Mouse (Mus musculus) heart, postnatal 10 days (tissue): ENCODE measurements around the gene Ube2e1. TPM values are rescaled to one million over a fixed set of nuclear protein-coding genes. Genes with fewer than 3 reads are reported as not detected.

Experiments used
- DNase-seq, 2 experiments: peaks; one replicate each; pipeline ENCODE4 v3.0.0; 2021
- intact Hi-C: fragments of 180-260 bp; cut with DNase I; formaldehyde crosslinking; loops from one replicate; pipeline ENCODE4 v1.15.1; 2025
- total RNA-seq, 2 experiments: library from RNA; stranded (reverse); gene quantifications; 2 replicates each; pipeline ENCODE4 v1.2.3; 2021

Gene Ube2e1
- total RNA-seq, 2 experiments from 2014 or later, result 36.6 to 42.3 TPM

GRCm38 (mm10) chr14:18326968-18327672 is 4.5 kb downstream of the Ube2e1 start:
- intact Hi-C loops, result loop anchor here (5.0 kb wide), 1 partner anchor 55 kb away; the partner anchor contains the start of genes Nkiras1 and Rpl15
- peak; percentile 44 to 60 for DNase-seq

- intact Hi-C loops, result no loop called here
- DNase-seq, result peak; percentile 20 to 38
Observed at GRCm38 (mm10) chr14:18317457-18318411, 13.9 kb downstream of the Ube2e1 start.

- intact Hi-C loops, result no loop called here
- no peak for DNase-seq
Observed at GRCm38 (mm10) chr14:18304165-18304564, 27.5 kb downstream of the Ube2e1 start.

GRCm38 (mm10) chr14:18303262-18303661 is 28.4 kb downstream of the Ube2e1 start:
- DNase-seq, result peak; percentile 59 to 72
- intact Hi-C loops, result no loop called here

- intact Hi-C loops, result no loop called here
Observed at GRCm38 (mm10) chr14:18302750-18303149, 28.9 kb downstream of the Ube2e1 start.

GRCm38 (mm10) chr14:18301591-18301990 is 30.1 kb downstream of the Ube2e1 start:
- intact Hi-C loops, result no loop called here
- no peak for DNase-seq

More at GRCm38 (mm10) chr14:18302750-18303149, 28.9 kb downstream of the Ube2e1 start:
- no peak for DNase-seq

- intact Hi-C loops, result no loop called here
- DNase-seq, result no peak
Observed at GRCm38 (mm10) chr14:18300676-18301075, 31.0 kb downstream of the Ube2e1 start.

- DNase-seq, result no peak
- intact Hi-C loops, result no loop called here
Observed at GRCm38 (mm10) chr14:18298874-18299273, 32.8 kb downstream of the Ube2e1 start.

- intact Hi-C loops, result no loop called here
- no peak for DNase-seq
Observed at GRCm38 (mm10) chr14:18297441-18297840, 34.2 kb downstream of the Ube2e1 start.

GRCm38 (mm10) chr14:18292578-18292977 is 39.1 kb downstream of the Ube2e1 start:
- no peak for DNase-seq
- intact Hi-C loops, result no loop called here

GRCm38 (mm10) chr14:18292111-18292510 is 39.5 kb downstream of the Ube2e1 start:
- intact Hi-C loops, result no loop called here
- DNase-seq, result no peak

- DNase-seq, result no peak
- intact Hi-C loops, result loop anchor here (10.0 kb wide), 1 partner anchor 623 kb away; the partner anchor contains the start of gene Thrb
Observed at GRCm38 (mm10) chr14:18287391-18287790, 44.3 kb downstream of the Ube2e1 start.

GRCm38 (mm10) chr14:18286441-18286840 is 45.2 kb downstream of the Ube2e1 start:
- DNase-seq, result no peak
- intact Hi-C loops, result loop anchor here (10.0 kb wide), 1 partner anchor 622 kb away; the partner anchor contains the start of gene Thrb

- intact Hi-C loops, result loop anchor here (10.0 kb wide), 1 partner anchor 621 kb away; the partner anchor contains the start of gene Thrb
- no peak for DNase-seq
Observed at GRCm38 (mm10) chr14:18285476-18285875, 46.2 kb downstream of the Ube2e1 start.

- DNase-seq, result peak; percentile 50 to 66
- intact Hi-C loops, result loop anchor here (1.0 to 10.0 kb wide), 2 partner anchors 74 to 620 kb away; partner anchors contain the start of gene Thrb
Observed at GRCm38 (mm10) chr14:18284581-18284980, 47.1 kb downstream of the Ube2e1 start.

GRCm38 (mm10) chr14:18280375-18280774 is 51.3 kb downstream of the Ube2e1 start:
- intact Hi-C loops, result loop anchor here (10.0 kb wide), 1 partner anchor 616 kb away; the partner anchor contains the start of gene Thrb

GRCm38 (mm10) chr14:18274526-18274925 is 57.1 kb downstream of the Ube2e1 start:
- no peak for DNase-seq
- intact Hi-C loops, result loop anchor here (5.0 to 10.0 kb wide), 2 partner anchors 53 to 870 kb away; no protein-coding TSS in a partner anchor

More at GRCm38 (mm10) chr14:18280375-18280774, 51.3 kb downstream of the Ube2e1 start:
- no peak for DNase-seq

- no peak for DNase-seq
- intact Hi-C loops, result loop anchor here (5.0 to 10.0 kb wide), 2 partner anchors 56 to 867 kb away; no protein-coding TSS in a partner anchor
Observed at GRCm38 (mm10) chr14:18271666-18272065, 60.0 kb downstream of the Ube2e1 start.

GRCm38 (mm10) chr14:18270529-18271441 is 60.9 kb downstream of the Ube2e1 start, which contains the start of the genes Nkiras1 and Rpl15:
TSS of gene Nkiras1 (plus strand) at chr14:18271136.
TSS of gene Rpl15 (minus strand) at chr14:18271391.
- intact Hi-C loops, result loop anchor here (5.0 to 10.0 kb wide), 2 partner anchors 57 to 866 kb away; no protein-coding TSS in a partner anchor
- DNase-seq, result peak; percentile 99
